Mouse (Mus musculus) testis, postnatal 14 days (tissue): Measurements from ENCODE around the gene Mapk11.

Source experiments
- DNase-seq: peaks from one replicate; pipeline ENCODE4 v3.0.0; 2021; ENCODE audit warnings: low spot score

The Mapk11 gene

GRCm38 (mm10) chr15:89140659-89141252 is 8.7 kb downstream of the Mapk11 start, which contains the start of gene Mapk12:
TSS of gene Mapk12 (minus strand) at chr15:89140703.
- DNase-seq, result no peak

- DNase-seq, result no peak
Measured at GRCm38 (mm10) chr15:89140048-89140658, 9.3 kb downstream of the Mapk11 start.

- no peak for DNase-seq
Measured at GRCm38 (mm10) chr15:89138531-89138930, 10.9 kb downstream of the Mapk11 start.

- DNase-seq, result no peak
Measured at GRCm38 (mm10) chr15:89138046-89138405, 11.4 kb downstream of the Mapk11 start.

GRCm38 (mm10) chr15:89137378-89138045 is 11.9 kb downstream of the Mapk11 start:
- DNase-seq, result no peak

GRCm38 (mm10) chr15:89136461-89137155 is 12.8 kb downstream of the Mapk11 start:
- no peak for DNase-seq

GRCm38 (mm10) chr15:89131316-89131715 is 18.1 kb downstream of the Mapk11 start:
- DNase-seq, result no peak

GRCm38 (mm10) chr15:89130245-89130644 is 19.2 kb downstream of the Mapk11 start:
- no peak for DNase-seq

- DNase-seq, result peak; percentile 72
Measured at GRCm38 (mm10) chr15:89128382-89129350, 20.8 kb downstream of the Mapk11 start, which contains the start of gene Hdac10. TSS of gene Hdac10 (minus strand) at chr15:89128700.

- DNase-seq, result no peak
Measured at GRCm38 (mm10) chr15:89127364-89127940, 22.0 kb downstream of the Mapk11 start.

- DNase-seq, result no peak
Measured at GRCm38 (mm10) chr15:89126622-89127021, 22.8 kb downstream of the Mapk11 start.

GRCm38 (mm10) chr15:89125351-89125750 is 24.1 kb downstream of the Mapk11 start:
- DNase-seq, result no peak

GRCm38 (mm10) chr15:89124312-89124711 is 25.1 kb downstream of the Mapk11 start:
- DNase-seq, result no peak

- DNase-seq, result no peak
Measured at GRCm38 (mm10) chr15:89123595-89123994, 25.8 kb downstream of the Mapk11 start.

- peak; percentile 94 for DNase-seq
Measured at GRCm38 (mm10) chr15:89122649-89123366, 26.6 kb downstream of the Mapk11 start, which contains the start of gene Tubgcp6. TSS of gene Tubgcp6 (minus strand) at chr15:89123112.

- DNase-seq, result no peak
Measured at GRCm38 (mm10) chr15:89118007-89118406, 31.4 kb downstream of the Mapk11 start.

- peak; percentile 37 for DNase-seq
Measured at GRCm38 (mm10) chr15:89110147-89110546, 39.3 kb downstream of the Mapk11 start.

GRCm38 (mm10) chr15:89106976-89107375 is 42.5 kb downstream of the Mapk11 start:
- no peak for DNase-seq

GRCm38 (mm10) chr15:89106073-89106472 is 43.4 kb downstream of the Mapk11 start:
- no peak for DNase-seq

- no peak for DNase-seq
Measured at GRCm38 (mm10) chr15:89104425-89104824, 45.0 kb downstream of the Mapk11 start.
